Mouse (Mus musculus): Measurements from ENCODE around the gene Jph2.

DNA sequence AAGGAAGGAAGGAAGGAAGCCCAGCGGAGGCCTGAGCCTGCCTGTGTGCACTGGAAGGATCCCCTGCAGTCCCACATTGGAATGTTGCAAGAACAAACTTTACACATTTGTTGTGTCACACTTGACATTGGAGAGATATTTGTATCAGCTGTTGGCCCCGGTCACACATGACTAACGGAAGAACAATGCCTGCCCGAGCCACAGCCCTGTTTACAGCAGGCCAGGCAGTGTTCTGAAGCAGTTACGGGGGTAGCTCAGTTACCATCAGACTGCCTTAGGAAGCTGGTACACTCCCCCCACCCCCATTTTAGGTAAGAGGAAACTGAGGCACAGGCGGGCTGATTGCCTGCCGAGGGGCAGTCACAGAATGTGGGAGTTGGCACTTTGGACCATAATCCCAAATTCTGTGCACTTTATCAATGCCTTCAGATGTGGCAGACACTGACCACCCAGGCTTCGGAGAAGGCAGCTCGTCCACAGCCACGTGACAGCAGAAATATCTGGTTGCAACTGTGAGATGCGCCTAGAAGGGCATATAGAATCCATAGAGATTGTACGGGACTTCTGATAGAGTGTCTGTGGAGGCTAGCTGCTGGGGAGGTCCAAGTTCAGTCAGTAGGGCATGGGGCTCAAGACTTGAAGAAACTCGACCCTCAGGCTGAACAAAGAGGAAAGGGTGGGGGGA, 52.7 kb downstream of the Jph2 start:
- TF ChIP-seq POLR2A (IDR thresholded peaks at IDR 0.05; ENCODE audit: low read depth, low read length), result no peak
- TF ChIP-seq CTCF (IDR thresholded peaks at IDR 0.05; ENCODE audit: extremely low read depth, insufficient read length, insufficient replicate concordance, low read depth, low read length), result no peak
